17 mouse cellular contexts compared by ENCODE assay signal in the genomic region with DNA sequence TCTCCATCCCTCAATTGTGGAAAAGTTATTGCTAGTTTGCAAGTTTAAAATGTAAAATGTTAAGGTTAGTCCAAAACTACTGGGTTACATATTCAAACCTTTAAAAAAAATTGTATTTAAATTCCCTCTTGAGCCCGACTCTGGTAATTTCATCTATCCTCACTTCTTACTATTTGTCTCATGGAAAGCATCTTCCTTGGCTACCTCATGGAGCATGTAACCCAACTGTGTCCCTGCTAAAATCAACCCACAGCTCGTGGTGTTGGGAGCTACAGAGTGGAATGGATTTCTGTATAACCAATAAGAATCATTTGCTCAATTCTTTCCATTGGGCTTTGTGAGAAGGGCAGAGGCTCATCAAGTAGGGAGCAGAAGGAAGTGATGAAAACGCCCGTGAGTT.
"Had no signal": no experiment of that assay in that cellular context is flagged by ENCODE, and none has a peak within 500 bp of the region (broad histone marks: within the 10 kb centered on the region; RNA-seq: fewer than 3 reads in every experiment).

No protein-coding gene starts in this region.

- H3K9me3 ChIP-seq: limb, embryonic 12.5 days; liver, embryonic 13.5 days; lung, embryonic 15.5 days; megakaryocyte, embryonic 14.5 days; neural tube, embryonic 13.5 days; stomach, embryonic 15.5 days had no signal

- H3K4me1 ChIP-seq: limb, embryonic 12.5 days; liver, embryonic 13.5 days; megakaryocyte, embryonic 14.5 days; stomach, embryonic 15.5 days had no signal

- DNase-seq: kidney, postnatal 10 days; kidney, postnatal 4 days; liver; liver, embryonic 13.5 days; liver, postnatal 0 days; lung, postnatal 14 days; retina, postnatal 1 day; right cerebral cortex, postnatal 4 days; thymus, postnatal 36 days had no signal

- ATAC-seq: intestine, postnatal 0 days; liver, postnatal 0 days had no signal

- H3K9ac ChIP-seq: limb, embryonic 12.5 days; liver, embryonic 13.5 days; liver, postnatal 0 days; lung, embryonic 15.5 days; neural tube, embryonic 13.5 days; stomach, embryonic 15.5 days had no signal

- H3K4me2 ChIP-seq: limb, embryonic 12.5 days; liver, embryonic 13.5 days; lung, embryonic 15.5 days; neural tube, embryonic 13.5 days; stomach, embryonic 15.5 days had no signal

- H3K4me3 ChIP-seq: layer of hippocampus, adult 2 months; limb, embryonic 12.5 days; liver, embryonic 13.5 days; lung, embryonic 15.5 days; megakaryocyte, embryonic 14.5 days; neural tube, embryonic 13.5 days; stomach, embryonic 15.5 days had no signal

- H3K27me3 ChIP-seq: limb, embryonic 12.5 days; liver, embryonic 13.5 days; lung, embryonic 15.5 days; megakaryocyte, embryonic 14.5 days; neural tube, embryonic 13.5 days; stomach, embryonic 15.5 days had no signal

- H3K27ac ChIP-seq: limb, embryonic 12.5 days; liver, embryonic 13.5 days; lung, embryonic 15.5 days; macrophage; stomach, embryonic 15.5 days had no signal

- H3K36me3 ChIP-seq: limb, embryonic 12.5 days; liver, embryonic 13.5 days; lung, embryonic 15.5 days; neural tube, embryonic 13.5 days; stomach, embryonic 15.5 days had no signal
